Mouse (Mus musculus): Measurements from ENCODE around the gene Tmem140.

Gene Tmem140

DNA sequence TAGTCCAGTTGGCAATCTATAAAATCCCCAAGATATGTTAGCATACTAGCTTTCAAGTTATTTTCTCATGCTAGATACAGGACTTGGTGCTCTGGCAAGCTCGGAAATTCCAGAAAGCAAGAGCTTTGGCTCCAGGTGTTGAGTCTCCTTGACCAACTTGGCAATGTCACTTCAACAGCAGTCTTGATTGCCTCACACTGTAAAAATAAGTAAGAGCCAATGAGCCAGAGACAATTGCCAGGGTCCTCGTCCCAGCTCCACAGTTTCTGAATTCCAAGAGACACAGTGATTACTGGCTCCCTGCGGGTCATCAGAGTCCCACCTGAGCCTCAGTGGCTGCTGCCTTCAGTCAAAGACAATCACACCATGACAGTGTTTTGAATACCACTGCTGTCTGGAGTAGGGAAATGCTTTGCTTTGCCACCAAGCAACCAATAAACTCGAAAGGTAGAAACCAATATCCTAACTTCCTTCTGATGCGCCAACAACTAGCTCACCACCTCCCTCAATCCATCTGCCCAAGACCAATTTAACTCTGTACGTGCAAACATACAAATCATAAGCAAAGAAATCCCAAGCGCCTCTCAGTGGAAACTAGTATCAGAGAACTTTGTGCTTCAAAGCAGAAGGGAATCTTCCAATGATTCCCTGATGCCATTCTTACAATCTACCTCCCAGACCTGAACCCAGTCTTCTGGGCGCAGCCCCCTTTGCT is 46.8 kb downstream of the Tmem140 start:
- no peak for DNase-seq

- peak; percentile 97 for DNase-seq
Observed at GRCm38 (mm10) chr6:34910371-34911219, 47.6 kb downstream of the Tmem140 start, which contains the start of gene Wdr91. TSS of gene Wdr91 (minus strand) at chr6:34910876.

DNA sequence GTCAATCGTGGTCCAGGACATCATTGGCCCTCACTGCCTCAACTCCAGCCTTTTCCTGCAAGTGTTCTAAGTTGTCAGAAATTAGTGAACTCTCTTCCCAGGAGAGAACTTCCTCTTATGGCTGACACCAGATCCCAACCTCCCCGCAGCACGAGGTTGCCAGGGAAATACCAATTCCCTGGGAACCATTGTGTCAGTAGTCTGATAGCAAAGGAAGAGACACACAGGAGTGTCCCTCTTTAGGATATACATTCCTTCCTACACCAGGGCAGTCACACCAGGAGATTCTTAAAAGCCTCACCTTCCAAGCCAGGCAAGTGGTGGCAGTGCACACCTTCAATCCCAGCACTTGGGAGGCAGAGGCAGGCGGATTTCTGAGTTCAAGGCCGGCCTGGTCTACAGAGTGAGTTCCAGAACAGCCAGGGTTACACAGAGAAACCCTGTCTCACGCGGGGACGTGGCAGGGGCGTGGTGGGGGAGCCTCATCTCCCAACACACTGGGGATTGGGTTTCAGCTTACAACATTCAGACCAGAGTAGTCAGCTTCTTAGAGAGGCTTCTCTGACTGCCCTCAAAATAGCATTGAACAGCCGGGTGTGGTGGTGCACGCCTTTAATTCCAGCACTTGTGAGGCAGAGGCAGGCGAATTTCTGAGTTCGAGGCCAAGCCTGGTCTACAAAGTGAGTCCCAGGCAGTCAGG is 50.5 kb downstream of the Tmem140 start:
- no peak for DNase-seq

DNA sequence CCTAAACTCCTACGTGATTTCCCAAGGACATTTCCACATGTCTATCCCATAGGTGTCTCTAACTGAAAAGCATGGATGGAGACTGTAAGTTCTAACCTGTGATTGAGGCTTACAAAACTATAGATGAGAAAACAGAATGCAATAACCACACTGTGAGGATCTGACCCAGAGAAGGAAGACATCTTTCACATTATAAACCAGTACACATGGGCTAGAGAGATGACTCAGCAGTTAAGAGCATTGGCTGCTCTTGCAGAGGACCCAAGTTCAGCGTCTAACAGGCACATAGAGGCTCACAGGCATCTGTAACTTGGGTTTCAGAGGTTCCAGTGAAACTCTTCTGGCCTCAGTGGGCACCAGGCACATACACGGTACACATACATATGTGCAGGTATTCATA is 51.5 kb downstream of the Tmem140 start:
- no peak for DNase-seq

GRCm38 (mm10) chr6:34919146-34919545 is 56.2 kb downstream of the Tmem140 start:
- no peak for DNase-seq

- no peak for DNase-seq
Observed at GRCm38 (mm10) chr6:34919956-34920355, 57.0 kb downstream of the Tmem140 start, which contains the start of gene Stra8. TSS of gene Stra8 (plus strand) at chr6:34920163.

DNA sequence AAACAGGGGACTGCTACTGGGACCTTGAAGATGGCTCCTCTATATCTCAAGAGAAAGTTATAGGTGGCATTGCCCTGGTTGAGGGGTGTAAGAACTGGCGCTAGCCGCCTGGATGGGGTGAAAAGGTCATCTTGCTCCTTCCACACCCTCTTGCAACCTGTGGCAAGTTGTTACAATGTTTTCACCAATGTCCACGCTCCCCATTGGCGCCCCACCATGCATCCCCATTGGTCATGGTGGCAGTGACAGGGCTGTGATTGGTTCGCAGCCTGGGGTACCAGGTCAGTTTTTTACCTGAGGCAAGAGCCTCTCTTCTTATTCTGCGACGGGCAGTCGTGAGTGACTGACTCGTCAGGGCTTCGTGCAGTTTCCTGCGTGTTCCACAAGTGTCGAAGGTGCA is 57.7 kb downstream of the Tmem140 start:
- DNase-seq: no peak

DNA sequence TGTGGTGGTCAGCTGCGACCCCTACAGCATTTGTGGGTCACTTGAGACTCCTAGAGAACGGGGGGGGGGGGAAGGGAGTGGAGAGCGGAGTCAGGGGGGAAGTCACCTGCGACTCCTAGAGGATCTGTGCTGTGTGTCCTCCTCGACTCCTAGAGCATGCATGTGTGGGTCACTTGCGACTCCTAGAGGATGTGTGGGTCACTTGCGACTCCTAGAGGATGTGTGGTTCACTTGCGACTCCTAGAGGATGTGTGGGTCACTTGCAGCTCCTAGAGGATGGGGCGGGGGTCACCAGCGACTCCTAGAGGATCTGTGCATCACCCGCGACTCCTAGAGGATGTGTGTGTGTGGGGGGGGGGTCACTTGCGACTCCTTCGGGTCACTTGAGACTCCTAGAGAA is 59.0 kb downstream of the Tmem140 start:
- DNase-seq: peak; percentile 73

Measured in kidney, postnatal 14 days (tissue).